Mouse (Mus musculus) T-helper 1 cell (primary cell): Measurements from ENCODE around the gene Lrrc4.

Source experiments
- in situ Hi-C: fragments of 300-600 bp; cut with MboI, MseI; formaldehyde crosslinking; loops from one replicate; pipeline ENCODE4 v1.15.1; 2025; ENCODE audit warnings: high pct_unique_total_duplicates

The Lrrc4 gene

GRCm38 (mm10) chr6:28831011-28831853 lies at the start of gene Lrrc4:
Lrrc4 (minus strand) TSS chr6:28831747.
- in situ Hi-C loops, result no loop called here

- in situ Hi-C loops, result no loop called here
Measured at GRCm38 (mm10) chr6:28880909-28881308, 49.4 kb upstream of the Lrrc4 start.

DNA sequence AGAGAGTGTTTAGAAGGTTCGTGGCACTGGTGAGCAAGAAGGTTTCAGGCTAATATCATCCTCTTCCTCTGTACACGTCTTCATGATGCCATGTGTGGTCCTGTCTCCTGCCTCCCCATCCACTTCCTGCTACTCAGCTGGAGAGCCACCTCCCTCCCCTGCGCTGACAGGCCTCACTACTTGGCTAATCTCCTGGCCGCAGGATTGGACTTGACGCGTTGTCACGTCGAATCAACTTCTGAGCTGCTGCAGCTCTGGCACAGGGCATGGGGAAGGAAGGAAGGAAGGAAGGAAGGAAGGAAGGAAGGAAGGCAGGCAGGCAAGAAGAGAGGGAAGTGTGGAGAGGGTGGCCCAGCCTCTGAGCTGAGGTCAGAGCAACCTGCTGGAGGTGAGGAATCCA lies 47.8 kb upstream of the Lrrc4 start:
- in situ Hi-C loops, result no loop called here

DNA sequence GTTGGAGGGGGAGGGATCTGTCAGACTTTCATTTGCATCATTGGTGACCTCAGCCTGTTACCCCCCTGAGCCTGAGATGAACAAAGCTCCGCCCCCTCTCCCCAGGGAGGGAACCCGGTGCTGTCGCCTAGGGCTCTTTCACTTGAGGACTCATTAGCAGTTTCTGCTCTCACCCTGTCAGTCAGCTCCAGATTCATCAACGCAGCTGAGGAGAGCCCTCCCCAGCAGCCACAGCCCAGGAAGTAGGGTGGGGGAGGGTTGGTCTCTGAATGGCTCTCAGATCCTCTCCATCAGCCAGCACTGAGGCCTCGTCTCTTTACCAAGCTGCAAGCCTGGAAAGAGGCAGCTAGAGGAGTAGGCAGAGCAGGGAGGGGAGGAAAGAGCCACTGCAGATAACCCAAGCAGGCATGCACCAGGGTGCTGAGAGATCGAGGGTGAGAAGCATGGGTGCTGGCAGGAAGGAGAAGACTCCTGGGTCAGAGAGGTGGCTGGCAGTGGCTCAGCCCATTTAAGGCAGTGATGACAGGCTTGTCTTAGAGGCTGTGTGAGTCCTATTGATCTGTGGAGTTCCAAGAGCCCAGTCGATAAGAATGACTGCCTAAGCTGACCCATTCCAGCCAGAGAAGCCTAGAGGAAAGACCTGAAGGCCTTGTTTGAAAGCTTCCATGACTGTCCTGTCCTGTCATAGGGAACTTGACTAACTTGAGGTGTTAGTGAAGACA lies 46.6 kb upstream of the Lrrc4 start:
- in situ Hi-C loops, result no loop called here

DNA sequence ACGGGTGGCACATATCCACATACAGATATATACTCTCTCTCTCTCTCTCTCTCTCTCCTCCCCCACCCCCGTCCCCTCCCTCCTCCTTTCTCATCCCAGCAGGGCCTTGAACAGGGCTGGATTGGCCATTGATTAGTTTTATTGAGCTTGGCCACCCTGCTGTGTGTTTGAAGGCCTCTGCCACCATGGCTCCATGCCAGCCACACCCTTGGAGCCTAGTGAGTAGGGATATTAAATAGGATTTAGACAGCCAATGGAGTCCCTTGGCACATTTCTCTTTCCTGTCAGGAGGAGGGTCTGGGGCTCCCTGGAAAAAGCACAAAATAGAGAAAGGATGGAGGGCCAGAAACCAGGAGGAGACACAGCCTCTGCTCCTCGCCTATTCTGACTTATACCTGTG lies 44.9 kb upstream of the Lrrc4 start:
- in situ Hi-C loops, result no loop called here

DNA sequence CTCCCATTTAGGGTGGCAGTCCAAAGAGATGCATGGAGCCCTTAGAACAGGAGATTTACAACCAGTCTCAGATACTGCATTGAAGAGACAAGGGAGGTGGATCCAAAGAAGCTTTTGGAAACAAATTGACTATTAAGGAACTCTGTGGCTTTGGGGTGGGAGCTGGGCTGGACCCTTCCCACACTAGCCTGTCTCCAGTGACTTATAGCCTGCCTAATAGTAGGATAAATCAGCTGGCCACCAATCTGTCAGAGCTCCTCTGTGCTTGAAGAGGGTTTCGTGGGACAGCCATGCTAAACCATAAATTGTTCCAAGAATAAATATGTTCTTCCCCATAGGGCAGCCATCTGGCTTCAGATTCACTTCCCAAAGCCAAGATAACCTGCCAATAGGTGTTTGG lies 43.8 kb upstream of the Lrrc4 start:
- in situ Hi-C loops, result no loop called here

DNA sequence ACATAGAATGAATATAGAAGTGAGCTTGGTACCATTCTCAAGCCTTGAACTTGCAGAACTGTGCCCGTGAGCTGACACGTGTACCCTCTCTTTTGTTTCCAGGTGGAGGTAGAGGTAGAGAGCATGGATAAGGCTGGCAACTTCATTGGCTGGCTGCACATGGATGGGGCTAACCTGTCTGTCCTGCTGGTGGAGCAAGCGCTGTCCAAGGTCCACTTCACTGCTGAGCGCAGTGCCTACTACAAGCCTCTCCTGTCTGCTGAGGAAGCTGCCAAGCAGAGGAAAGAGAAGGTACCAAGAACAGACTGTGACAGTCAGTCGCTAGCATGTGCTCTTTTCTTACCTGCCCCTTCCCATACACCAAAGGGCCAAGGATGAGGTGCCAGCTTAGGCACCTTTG lies 43.2 kb upstream of the Lrrc4 start:
- in situ Hi-C loops, result no loop called here

- in situ Hi-C loops, result no loop called here
Measured at GRCm38 (mm10) chr6:28874053-28874452, 42.5 kb upstream of the Lrrc4 start.

- in situ Hi-C loops, result no loop called here
Measured at GRCm38 (mm10) chr6:28872421-28872795, 40.9 kb upstream of the Lrrc4 start.

GRCm38 (mm10) chr6:28871725-28872420 lies 40.3 kb upstream of the Lrrc4 start:
- in situ Hi-C loops, result no loop called here

DNA sequence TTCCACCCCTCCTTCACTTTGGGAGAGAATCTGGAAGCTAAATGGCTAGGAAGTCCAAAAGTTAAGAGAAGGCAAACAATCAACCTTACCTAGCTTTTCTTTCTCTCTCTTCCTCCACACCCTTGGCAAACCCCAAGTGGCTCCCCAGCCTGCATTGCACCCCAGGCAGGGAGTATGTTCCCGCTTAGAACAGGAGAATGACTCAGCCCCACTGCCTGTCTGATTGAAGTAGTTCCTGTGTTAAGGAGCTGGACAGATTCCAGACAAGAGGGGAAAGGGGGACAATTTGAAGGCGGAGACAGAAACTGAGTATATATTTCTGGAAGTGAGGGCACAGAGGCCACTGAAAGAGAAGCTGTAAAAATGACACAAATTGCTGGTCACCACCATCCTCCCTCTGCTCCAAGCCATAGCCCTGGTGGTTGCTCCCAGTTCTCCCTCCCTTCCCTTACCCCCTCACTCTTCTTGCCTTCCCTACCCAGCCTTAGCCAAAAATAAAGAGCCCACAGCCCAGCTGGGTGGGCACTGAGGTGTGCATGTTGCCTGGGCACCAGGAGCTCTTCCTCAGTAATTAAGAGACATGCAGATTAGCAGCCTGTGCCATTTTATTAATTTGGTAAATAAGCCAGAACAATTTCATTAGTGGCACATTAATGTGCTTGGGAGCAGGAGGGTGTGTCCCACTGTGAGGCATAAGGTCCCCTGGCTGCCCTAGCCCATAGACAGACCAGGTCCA lies 36.1 kb upstream of the Lrrc4 start:
- in situ Hi-C loops, result no loop called here

GRCm38 (mm10) chr6:28866206-28866605 lies 34.7 kb upstream of the Lrrc4 start:
- in situ Hi-C loops, result no loop called here

- in situ Hi-C loops, result no loop called here
Measured at GRCm38 (mm10) chr6:28865112-28865511, 33.6 kb upstream of the Lrrc4 start.

DNA sequence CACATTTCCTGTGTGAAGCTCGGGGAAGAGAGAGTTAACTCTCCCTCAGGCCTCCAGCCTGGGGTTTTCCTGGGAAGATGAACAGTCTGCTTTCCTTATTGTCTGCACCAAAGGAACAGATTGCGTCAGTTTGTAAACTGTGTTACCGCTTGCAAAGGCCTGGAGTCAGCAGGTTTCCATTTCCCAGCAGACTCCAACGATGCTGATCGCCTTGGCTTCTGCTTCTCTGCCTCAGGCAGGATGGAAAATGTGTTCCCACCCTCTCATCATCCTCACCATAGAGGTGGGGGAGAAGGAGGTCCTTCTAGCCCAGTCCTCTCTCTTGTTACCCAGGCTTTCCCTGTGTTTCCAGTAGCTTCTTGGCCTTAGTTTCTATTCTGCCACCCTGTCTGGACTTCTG lies 33.1 kb upstream of the Lrrc4 start:
- in situ Hi-C loops, result no loop called here

GRCm38 (mm10) chr6:28862304-28862703 lies 30.8 kb upstream of the Lrrc4 start:
- in situ Hi-C loops, result no loop called here

DNA sequence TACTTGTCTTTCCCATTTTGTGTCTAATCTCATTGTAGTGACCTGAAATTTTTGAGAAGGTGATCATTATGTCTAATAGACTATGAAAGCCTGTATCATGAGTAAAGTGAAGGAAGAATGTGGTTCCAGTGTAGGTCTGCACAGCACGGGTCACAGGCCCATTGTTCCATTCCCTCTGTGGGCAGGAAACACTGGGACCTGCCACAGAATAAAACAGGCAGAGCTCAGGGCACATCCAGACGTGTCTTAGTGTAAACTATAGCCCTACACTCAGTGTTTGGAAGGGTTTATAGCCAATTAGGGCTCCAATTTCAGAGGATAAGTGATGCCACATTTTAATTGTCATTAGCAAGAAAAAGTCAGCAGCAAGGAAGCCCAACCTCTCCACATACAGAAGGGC lies 29.4 kb upstream of the Lrrc4 start:
- in situ Hi-C loops, result no loop called here

DNA sequence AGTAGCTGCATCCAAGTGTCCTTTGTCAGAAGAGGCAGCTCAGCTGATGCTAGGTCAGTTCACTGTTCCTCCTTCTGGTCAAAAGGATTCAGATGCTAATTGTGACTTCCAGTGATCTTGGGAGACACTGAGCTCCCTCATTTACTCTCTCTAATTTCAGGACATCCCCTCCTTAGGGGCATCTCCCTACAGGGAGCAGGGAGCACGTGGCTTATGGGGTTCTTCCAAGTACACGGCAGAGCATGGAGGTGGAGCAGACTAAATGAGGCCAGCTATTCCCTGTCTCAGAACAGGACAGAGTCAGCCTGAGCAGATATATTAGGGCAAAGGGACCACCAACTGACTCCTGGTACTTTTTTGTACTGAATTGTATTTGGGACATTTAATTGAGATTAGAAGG lies 28.9 kb upstream of the Lrrc4 start:
- in situ Hi-C loops, result no loop called here

GRCm38 (mm10) chr6:28859094-28859493 lies 27.5 kb upstream of the Lrrc4 start:
- in situ Hi-C loops, result no loop called here

GRCm38 (mm10) chr6:28857198-28858180 lies 25.9 kb upstream of the Lrrc4 start:
- in situ Hi-C loops, result no loop called here

DNA sequence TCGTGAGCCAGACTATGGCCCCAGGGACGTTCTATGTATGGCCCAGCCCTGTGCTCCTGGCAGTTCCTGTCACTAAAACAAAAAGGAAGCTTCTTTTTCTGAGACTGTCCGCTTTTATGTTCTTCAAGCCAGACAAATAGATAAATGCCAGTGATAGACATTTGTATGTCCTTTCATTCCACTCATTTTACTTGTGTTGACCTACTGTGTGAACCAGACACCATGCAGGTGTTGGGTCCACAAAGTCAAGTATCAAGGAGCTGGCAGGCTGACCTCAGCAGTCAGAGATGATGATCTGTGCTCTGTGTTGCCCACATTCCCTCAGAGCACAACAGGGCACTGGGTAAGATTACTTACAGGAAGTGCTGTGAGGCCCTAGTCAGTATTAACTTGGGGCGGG lies 25.2 kb upstream of the Lrrc4 start:
- in situ Hi-C loops, result no loop called here

DNA sequence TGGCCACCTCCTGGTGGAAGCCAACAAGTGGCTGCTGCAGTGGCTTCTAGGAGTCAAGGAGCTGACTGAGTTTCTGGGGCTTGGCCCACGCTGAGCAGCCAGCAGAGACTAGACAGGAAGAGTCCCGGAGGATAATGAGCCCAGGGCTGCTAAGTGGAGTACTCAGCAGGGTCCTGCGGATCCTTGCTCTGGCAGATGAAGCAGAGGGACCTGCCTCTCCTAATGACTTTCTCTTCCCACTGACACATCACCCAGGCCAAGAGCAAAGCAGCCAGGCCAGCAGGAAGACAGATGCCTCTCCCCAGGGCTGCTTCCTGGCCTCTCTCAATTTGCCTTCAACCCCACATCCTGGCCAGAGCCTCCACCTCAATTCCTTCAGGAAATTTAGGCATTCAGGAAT lies 23.9 kb upstream of the Lrrc4 start:
- in situ Hi-C loops, result no loop called here
